Mouse (Mus musculus) urinary bladder, postnatal 10 days (tissue): ENCODE data around the gene Umad1.

Source experiments
- DNase-seq: peaks from one replicate; pipeline ENCODE4 v3.0.0; 2022; ENCODE audit warnings: low spot score

The Umad1 gene

DNA sequence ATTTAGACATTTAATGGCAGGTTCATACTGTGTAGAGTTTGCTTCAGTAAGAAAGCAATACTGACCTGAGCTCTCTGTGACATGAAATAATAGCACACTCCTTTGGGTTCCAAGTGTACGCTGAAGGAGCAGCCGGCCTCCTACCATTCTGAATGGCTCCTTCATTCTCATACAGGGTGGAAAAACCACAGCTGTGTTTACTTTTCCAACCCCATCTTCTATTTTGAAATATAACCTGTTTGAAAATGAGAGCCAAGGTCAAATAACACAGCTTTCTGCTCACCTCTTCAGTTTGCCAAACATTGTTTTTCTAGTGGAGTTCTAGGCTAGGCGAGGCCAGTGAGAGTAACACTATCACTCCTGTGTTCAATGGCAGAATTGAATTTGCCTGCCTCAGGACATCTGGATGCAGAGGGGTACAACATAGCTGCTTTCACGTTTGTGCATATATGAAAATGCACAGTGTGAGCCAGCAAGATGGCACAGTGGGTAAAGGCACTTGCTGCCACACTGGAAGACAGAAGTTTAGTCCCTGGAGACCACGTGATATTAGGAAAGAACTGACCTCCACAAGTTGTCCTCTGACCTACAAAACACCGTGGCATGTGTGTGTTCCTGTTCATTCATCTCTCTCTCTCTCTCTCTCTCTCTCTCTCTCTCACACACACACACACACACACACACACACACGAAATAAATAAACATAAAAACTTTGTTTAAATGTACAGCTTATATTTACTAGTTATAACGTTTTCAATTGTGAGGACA lies 157.9 kb downstream of the Umad1 start:
- no peak for DNase-seq

DNA sequence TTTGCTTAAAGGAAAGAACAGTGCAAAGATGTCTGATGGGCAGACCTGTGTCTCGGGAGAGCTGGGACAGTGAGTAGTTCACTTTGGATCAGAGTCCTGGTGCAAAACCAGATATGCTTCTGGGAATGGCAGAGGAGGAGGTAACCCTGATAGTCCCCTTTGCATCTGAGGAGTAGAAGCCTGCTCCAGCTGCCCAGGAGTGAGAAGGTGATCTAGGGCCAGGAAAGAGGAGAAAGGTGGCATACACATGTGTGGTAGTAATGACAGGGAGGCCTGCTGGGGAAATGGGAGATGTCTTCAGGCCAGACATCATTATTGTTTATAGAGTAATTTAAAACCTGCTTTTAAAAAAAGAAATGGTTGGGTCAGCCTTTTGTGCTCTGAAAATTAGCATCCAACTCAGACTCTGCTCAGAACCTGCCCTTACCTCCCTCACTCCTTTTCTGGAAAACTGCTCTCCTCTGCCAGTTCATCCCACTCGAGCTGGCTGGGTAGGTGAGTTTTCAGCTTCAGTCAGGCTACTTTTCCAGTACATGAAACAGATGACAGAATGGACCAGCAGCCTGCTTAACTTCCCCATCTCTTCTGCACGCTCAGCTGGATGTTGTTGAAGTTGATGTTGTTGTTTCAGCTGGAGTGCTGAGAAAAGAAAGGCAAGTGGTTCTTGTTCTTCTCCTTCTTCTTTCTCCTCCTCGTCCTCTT lies 160.5 kb downstream of the Umad1 start:
- DNase-seq: no peak

DNA sequence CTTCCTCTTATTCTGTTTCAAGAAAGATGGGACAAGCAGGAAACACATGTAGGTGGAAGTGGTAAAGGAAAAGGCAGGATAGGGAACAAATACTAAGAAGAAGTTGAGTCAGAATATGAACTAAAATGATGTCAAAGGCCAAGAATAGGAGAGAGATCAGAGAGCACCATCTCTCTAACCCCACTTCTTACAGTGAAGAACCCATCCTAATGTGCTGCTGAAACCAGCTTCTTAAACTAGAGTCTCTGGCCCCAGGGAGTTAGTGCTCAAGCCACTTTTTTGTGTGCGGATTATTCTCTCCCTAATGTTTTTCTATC lies 161.1 kb downstream of the Umad1 start:
- no peak for DNase-seq

DNA sequence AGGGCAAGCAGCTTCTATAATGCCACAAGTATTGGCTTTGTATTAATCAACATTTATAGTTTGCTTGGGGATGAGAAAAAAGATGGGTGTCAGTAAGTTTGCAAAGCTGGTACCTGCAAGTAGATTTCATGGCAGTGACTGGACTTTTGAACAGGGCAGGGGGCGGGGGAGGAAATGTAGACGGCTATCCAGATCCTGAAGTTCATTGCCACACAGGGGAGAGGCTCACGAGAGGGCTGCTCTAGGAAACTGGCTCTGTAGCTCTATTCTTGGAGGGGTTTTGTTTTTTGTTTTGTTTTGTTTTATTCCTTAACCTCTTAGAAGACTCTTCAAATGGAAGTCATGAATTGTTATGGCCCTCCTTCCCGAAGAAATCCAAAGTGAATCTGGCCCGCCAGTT lies 162.3 kb downstream of the Umad1 start:
- no peak for DNase-seq

DNA sequence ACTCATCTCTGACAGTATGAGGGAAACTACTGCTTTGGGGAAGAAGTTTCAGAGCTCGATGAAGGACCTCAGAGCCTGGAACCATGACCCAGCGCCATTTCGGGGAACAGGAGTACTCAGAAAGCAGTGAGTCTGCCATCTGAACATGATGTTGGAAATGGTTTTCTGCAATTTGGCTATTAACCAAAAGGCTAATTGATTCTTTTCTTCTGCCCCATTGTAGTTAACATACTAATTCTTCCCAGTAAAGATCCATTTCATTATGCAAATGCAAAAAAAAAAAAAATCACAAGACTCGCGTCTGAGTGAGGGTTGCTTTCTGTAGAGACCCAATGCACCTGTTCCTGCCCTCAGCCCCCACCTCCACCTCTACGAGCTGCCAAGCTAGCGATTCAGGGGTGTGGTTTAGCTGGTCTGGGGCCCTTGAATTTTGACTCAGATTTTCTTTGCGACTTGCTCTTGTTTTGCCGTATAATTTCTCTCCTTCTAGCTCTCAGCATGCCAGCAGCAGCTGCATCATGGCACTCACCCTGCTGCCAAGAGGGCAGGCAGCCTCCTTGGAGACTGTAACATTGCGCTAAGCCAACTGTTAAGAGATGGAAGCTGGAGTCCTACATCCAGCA lies 163.0 kb downstream of the Umad1 start:
- no peak for DNase-seq

DNA sequence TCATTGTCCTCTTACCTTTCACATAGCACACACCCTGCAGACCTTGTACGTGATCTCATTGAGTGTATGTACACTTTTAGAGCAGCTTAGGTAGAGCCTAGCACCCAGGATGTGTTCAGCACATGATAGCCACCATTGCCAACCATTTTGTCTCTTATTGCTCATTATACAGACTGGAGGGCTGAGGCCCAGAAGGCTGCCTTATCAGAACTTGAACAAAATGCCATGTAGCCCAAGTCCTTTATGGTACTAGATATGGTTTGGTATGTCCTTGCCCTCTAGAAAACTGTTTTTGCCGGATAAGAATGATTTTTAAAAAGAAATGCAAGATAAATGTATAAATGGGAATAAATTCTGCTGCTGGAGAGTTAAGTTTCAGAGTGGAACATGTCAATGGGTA lies 164.1 kb downstream of the Umad1 start:
- no peak for DNase-seq

DNA sequence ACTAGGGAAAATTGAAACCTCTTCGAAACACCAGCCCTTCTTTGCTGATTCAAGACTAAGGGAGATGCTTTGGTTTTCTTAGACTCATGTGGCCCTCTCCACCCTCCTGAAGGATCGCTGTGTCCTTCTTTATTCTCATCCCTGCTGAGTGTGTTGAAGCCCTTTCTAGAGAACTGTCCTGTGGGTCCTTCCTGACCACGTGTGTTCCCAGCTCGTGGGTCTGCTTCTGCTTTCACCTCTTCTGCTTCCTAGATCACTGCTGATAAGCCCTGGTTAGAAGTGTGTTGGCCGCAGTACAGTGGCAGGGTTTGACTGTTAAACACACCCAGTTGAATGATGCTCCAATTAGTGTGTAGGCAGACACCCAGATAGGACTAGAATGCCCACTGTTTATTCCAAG lies 168.6 kb downstream of the Umad1 start:
- DNase-seq: no peak

DNA sequence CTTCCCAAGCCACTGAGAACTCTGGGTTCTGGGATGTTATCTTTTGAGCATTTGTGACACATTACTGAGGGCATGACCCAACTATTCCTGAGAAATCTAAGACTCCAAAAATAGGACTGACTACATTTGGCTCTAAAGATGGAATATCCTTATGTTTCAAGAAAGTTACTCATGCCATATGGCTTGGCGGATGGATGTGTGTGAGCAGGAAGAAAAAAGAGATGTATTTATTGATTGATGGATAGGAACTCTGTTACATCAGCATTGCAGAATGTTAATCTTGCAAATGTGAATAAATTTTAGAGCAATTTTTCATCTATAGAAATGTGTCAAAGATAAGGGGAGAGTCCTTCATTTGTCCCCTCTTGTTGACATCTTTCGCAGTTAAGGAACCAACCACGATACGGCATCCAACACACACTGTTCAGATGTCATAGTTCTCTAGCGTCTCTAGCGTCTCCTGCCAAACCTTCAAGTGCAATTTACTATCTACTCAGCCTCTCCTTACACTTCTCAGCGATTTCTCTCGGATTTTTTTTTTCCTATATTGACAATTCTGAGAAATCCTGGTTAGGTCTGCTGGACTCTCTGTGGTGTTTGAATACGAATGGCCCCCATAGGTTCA lies 171.6 kb downstream of the Umad1 start:
- DNase-seq: no peak

DNA sequence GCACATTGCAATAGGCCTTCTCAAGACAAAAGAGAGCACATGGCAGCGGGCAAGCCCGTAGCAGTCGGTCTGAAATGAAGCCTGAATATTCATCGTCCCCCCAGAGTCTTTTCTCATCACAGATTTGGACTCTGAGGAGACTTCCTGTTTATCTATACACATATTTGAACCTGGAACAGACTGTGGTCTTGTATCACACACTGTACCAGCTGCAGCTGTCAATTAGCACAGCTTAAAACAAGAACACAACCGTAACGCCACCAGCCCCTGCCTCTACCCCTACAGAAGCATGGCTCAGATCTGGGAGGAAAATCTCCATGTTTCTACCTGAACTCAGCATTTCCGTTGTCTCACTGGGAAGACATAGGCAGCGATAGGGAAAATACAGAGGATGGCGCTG lies 174.1 kb downstream of the Umad1 start:
- DNase-seq: no peak

DNA sequence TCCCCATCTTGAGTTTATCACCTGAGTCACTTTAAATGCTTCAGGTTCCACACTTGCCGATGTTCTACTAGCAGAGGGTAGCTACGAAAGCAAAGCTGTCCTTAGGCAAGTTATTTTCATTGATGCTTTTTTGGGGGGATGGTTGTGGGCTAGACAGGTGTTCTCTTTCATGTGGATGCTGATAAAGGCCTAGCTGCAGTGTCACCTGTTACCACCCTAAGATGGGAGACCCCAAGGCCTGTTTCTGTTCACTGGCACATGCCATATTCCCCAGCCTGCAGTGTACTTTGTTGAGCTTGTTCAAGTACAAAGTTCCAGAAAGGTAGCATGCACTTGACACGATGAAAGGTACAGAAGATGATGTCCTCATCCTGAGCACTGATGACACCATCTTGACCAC lies 178.8 kb downstream of the Umad1 start:
- no peak for DNase-seq

DNA sequence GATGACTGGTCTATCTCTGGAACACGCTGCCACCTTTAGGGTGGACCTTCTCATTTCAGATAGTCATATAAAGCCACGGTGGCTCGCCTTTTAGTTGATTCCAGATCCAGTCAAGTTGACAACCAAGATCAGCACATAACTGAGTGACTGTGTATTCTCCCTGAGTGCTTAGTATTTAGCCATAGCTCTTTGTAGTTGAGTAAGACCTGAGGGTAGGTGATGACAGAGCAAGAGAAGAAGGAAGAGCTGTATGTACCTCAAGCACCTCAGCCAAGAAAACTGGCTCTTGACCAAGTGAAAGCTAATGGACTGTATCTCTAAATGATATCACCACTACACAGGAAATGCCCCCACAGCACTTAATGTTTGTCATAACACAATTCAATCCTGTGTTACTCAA lies 182.7 kb downstream of the Umad1 start:
- DNase-seq: no peak

DNA sequence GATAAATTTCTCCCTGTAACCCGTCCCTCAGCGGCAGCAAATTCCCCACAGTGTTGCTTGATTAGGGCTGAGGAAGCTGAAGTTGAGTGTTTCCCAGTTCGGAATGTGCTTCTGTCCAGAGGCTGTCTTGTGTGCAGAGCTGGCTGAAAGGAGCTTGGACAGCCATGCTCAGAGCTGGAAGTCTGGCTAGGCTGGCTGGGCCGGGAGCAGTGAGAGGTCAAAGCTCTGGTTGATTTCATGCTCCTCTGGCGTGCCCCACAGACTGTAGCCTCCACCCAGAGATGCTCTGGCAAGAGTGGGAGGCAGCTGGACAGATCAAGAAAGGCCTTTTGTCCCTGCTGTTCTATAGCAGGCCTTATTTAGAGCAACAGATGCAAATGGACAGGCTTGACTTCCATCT lies 187.7 kb downstream of the Umad1 start:
- no peak for DNase-seq

DNA sequence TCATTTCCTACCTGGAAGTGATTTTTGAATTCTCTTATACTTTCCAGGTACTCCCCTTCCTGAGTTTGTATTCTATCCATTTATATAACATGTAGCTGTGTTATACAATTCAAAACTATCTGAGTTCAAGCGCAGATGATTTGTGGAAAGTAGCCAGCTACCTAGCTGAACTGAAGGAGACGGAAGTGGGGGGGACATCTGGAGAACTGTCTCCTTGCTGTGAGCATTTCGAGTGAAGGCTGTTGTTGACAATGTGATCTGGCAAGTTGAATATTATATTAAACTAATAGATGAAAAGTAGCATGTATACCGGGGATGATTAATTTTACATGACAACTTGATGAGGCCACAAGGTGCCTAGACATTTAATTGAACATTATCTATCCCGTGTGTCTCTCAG lies 196.5 kb downstream of the Umad1 start:
- DNase-seq: no peak

DNA sequence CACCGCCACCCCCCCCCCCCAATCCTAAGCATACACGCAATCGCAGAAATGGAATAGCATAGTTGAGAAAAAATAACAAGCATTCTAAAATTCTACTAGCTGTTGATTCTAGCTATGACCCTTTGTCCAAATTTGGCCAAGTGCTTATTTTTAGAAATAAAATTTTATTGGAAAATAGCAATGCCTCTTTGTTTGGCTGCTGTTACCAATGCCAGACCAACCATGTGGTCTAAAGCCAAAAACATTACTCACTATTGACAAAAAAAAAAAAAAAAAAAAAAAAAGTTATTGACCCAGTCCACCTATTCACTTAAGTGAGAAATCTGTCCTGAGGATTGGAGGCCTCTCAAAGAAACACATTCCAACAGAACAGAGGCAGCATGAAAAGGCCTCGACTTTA lies 199.5 kb downstream of the Umad1 start:
- no peak for DNase-seq

DNA sequence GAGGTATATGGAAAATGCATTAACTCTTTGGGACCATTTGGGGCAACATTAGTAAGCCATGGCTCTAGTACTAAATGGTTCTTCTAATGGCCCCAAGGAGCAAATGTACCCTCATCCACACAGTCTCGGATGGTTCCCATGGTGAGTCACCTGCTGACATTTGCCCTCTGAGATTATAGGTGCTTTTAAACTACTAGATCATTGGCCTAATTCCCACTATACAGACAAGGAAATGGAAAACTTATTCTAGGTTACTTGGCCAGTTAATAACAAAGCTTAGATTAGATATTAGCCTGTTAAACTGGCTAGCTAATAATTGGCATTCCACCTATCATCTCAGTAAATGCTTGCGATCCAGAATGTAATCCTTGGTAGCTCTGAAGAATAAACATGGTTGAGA lies 203.4 kb downstream of the Umad1 start:
- DNase-seq: no peak

DNA sequence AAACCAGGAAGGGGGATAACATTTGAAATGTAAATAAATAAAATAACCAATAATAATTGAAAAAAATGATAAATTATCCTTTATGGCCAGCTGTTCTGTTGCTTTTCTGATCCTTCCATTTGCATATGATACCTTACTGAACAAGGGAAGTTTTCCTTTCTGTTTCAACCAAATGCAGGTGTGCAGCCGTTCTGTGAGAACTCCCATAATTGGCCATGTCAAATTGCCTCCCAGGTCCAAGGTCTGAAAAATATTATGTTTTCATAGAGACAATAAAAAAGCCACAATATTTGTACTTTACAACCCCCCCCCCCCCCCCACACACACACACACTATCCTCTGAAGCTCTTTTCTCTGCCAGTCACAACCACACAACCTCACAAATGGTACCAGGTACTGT lies 206.3 kb downstream of the Umad1 start:
- no peak for DNase-seq

DNA sequence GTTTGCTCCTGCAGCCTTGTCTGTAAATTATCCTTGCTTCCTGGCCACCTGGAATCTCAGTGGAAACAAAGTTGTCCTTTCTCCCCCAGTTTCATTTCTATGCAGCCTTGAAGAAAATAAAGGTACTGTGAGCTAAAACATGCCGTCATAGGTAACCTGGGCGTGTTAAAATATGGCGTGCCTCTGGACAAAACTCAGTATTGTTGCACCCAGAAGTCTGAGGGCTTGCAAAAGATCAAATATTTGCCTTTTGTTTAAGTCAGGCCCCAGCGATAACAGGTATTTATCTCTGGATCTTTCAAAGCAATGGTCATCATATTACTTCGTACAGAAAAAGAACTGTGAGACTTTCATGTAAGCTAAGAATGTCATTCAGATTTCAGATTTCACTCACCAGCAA lies 206.9 kb downstream of the Umad1 start:
- no peak for DNase-seq

DNA sequence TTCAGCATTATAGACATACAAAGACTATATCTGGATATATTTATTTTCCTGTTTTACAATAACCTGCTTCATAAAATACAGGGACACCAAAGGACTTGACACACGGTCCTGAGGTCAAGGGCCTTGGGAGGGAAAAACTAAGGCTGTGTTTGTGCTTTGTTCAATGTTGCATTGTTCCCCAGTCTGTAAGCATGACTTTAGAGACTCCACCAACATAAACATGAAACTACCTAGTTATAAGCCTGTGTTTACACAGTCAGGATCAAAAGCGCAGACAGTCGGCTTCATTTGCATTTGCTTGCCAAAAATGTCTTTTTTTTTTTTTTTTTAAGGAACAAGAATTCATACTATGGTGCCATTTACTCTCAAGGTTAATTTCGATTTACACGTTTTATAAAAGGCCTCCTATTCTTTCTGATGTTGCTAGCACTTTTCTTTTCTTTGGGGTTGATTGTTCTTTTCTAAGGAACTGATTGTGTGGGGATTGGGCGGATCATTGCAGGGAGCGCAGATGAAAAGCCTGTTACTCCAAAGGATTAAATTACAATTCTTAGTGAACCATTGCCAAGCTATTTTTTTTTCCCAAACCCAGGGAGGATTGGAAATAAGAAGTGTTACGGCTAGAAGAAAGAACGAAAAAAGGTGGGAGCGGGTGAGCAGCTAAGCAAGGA lies 208.7 kb downstream of the Umad1 start:
- DNase-seq: no peak

DNA sequence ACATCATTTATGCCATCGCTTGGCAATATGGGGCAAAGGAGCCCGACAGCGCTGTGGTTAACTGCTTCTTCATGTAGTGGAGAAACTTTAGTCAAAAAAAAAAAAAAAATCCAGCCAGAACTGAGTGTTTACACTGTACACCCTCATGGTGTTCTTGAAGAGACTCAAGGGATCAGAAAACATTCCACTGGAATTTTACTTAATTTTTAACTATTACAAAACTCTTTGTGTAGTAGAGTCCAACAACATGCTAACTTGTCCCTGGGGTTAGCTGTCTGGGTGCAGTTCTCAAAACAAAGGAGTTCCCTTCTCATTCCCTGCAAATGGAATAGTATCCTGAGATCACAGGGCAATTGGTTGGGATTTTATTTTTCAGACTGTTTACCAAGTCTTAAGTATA lies 210.8 kb downstream of the Umad1 start:
- DNase-seq: no peak

DNA sequence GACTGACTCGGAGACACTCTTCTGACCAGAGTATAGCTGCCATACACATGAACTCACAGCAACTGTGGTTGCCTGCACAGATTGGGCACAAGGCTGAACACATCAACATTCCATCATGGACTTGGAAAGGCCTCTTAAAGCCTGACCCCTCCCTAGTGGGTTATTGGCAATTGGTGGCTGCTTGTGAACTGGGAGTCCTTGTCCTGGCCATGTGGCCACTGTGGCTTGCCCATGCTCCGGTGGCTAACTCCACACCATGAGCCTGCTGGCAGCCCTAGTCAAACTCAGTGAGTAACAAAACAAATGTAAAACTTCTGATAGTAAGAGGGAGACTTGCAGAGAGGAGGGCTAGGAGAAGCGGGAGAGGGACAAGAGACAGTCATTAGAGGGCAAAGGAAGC lies 213.0 kb downstream of the Umad1 start:
- no peak for DNase-seq

DNA sequence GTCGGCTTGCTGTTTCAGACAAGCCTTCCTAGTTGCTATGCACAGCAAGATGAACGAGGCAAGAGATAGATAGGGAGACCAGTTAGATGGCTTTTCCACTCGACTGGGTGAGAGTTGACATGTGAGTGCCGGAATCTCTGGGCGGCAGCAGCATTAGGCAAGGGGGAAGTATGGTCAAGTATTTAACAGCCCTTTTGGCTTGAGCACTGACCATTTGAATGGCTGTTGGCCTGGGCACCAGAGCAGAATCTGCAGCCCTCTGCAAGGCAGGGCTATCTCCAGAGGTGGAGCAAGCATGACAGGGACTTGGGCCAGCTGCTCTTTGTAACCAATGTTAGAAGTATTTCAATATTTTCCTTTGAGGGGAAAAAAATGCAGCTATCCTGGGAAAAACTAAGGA lies 213.8 kb downstream of the Umad1 start:
- no peak for DNase-seq

DNA sequence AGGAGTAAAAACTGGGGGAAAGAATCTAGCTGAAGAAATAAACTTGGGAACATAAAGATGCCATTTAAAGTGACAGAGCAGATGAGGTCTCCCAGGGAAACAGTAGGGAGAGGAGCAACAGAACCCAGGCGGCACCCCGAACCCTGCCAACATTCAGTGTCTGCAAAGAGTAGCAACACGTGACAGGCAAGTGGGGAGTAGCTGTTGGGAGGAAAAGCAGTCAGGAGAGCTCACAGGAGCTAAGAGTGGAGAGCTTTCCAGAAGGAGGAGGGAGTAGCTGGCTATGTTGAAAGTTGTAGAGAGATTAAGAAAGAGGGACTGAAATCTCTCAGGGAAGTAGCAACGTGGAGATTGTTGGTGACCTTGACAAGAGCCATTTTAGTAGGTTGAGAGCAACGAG lies 214.4 kb downstream of the Umad1 start:
- DNase-seq: no peak

DNA sequence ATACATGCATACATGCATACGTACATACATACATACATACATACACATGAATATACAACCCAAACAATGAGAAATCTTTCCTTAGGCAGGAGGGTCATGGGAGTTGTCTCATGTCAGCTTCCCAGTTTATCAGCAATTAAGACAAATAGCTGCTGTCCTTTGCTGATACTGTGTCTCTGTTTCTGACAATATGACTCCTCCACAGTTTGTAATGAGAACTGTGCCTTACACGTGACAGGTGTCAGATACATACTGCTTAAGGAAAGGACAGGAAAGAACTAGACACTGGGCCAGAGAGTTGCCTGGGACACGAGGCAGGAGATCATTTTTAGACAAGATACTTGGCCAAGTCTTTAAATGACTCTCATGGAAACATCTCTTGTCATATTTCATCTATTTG lies 215.2 kb downstream of the Umad1 start:
- DNase-seq: no peak
